Mouse (Mus musculus): ENCODE data around the gene Snx29.

Snx29 gene

DNA sequence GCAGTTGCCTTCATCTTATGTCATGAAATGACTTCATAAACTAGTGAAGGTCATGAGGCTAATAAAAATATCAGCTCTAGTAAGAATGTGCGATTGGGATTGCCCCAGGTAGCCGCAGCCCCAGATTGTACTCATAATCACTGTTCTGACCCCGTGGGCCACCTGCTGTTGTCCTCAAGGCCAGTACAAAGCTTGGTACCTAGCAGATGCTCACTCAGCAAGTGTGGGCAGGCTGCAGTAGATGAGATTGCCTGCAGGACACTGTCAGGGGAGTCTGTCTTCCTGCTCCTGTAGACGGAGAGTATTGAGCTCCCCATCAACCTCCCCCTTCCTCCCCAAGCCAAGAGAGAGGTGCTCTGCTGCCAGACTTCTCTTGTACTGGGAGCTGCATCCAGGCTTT is 382.7 kb downstream of the Snx29 start:
- in situ Hi-C loops (cut with MboI, MseI), result no loop called here

DNA sequence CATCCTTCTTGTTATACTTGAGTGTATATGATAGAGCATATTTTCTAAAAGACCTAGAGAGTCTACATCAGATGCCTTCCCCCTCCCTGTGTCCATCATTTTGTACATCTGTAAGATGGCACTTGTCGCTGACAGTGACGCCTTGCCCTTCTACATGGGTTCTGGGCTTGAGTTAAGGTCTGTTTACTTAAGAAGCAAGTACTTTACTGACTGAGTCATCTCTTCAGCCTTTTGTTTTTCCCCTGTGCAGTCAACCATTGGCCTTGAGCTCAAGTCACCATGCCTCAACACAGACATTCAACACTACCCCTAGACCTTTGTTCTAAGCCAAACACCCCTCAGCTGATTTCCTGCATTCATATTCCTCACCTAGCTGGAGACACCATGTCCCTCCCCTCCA is 385.4 kb downstream of the Snx29 start:
- in situ Hi-C loops (cut with MboI, MseI), result no loop called here

DNA sequence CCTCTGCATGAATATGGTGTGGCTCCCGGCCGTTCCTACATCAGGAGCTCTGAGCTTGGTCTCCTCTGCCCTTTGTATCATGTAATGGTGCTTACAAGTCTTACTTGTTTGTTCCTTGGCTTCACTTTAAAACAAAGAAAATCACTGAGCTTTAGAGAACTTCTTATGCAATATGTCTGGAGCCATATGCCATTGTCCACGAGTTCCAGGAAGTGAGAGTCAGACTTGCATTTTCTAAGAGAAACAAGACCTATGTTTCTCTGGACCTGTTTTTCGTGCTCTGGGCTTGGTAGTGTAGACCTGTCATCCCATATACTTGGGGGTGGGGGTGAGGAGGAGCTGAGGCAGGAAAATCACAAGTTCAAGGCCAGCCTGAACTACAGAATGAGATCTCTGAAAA is 386.7 kb downstream of the Snx29 start:
- in situ Hi-C loops (cut with MboI, MseI), result no loop called here

DNA sequence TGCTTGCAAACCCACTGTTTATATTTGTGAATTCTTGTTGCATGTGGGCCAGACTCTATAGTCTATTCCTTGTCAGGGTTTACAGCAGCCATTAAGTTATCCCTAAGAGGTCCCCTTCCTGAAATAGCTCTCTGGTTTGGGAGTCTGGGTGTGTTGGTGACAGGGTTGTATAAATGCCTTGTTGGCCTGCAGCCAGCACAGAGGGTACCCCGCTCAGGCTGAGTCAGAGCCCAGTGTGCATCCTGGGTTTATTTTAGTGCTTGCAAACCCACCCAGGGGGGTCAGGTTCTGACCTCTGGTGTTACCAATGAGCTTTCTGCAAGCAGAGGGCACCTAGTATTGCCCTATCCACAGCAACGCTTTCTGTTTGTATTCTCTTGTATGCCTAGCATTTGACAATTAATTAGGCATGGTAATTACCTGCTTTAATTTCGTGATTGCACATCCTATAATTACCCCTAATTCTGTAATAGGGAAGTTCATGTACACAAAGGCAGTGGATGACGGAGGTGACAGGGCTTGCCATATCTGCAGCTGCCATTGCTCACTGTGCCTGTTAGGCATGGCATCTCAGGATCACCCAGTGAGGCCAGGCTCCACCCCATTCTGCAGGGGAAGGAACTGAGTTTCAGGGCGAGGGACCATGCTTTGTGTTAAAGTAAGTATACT is 387.4 kb downstream of the Snx29 start:
- in situ Hi-C loops (cut with MboI, MseI), result no loop called here

DNA sequence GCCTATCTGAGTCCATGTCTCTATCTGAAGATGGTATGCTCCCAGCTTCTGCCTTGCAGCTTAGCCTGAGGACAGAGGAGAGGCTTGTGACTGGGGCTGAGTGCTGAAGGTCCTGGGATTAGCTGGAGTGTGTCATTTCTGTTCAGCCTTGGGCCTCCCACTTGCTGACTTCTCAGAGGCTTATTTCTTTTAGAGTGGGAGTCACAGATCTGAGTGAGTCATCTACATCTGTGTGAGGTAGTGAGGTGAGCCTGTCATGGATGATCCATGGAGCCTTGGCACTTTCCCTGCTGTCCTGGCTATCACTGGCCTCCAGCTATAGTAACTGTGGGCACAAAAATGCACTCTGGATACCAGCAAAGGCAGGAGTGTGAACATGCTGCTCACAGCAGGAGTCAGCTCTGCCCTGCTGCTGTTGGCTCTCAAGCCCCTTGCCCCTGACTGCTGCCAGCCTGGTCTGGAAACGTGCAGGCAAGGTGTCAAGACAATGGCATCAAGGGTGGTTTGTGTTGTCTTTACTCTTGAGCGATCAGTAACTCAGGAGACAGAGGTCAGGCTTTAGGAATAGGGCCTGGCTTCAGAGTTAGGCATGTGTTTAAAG is 390.7 kb downstream of the Snx29 start:
- in situ Hi-C loops (cut with MboI, MseI), result no loop called here

DNA sequence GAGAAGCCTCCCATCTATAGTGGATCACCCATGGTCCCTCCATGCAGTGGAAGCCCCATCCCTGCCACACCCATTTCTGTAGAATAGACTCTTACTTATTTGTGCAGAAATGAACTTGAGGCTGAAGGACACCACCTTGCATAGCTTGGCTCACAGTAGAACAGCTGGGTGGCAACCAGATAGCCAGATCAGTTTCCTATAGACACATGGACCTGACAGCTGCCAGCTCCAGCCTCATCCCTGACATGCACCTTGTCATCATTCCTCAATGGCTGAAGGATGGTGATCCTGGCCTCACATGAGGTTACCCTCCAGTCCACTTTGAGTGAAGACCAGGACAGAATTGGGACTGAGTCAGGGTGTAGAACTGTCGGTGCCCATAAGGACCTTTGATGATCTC is 394.2 kb downstream of the Snx29 start:
- in situ Hi-C loops (cut with MboI, MseI), result loop anchor here in 1 of 2 experiments (5.0 kb wide), 1 partner anchor 95 kb away; no protein-coding TSS in a partner anchor

DNA sequence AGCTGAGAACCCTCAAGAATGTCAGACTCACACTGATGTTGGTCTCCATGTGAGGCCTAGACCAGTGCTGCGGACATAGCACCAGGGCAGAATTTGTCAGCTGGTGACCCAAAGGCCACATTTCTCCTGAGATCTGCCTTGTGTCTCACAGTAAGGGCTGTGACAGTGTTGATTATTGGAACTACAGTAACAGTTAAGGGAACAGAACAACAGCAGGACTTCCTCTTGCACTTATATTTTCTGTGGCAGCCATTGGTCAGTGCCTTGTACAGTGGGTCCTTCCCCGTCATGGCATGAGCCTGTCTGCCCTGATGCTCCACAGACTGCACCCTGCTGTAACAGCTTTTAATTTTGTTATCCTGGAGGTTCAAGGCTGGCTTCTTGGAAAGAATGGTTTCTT is 403.2 kb downstream of the Snx29 start:
- in situ Hi-C loops (cut with MboI, MseI), result no loop called here

DNA sequence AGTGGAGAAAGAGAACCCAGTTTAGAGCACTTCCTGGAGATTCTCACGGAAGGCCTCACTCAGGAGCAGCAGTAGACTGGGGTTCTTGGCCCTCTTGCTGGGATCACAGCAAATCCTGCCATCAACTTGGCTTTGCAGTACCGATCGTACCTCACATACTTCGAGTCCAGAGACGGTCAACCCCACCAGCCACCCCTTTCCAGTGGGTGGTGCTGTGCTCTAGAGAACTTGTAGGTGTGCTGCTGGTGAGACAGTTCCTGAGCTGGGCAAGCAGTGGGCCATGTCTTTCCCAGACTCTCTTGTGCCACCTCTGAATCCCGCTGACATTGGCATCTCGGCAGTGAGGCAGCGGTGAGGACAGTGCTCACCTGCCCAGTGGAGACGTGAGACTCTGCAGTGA is 404.6 kb downstream of the Snx29 start:
- in situ Hi-C loops (cut with MboI, MseI), result no loop called here

DNA sequence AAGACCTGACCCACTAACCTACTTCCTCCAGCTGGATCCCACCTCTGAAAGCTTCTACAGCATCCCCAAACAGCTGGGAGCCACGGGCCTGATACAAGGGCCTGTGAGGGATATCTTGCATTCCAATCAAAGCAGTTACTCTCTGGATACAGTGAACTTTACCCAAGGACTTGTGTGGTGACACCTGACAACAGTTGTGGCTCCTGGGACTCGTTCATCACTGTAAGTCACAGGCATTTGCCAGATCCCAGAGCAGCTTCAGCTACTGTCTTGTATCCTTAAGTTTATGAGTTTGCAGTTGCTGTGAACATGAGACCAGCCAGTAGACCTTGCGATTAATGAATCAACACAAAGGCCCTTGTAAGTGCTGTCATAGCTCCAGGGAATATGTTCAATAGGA is 405.4 kb downstream of the Snx29 start:
- in situ Hi-C loops (cut with MboI, MseI), result no loop called here

DNA sequence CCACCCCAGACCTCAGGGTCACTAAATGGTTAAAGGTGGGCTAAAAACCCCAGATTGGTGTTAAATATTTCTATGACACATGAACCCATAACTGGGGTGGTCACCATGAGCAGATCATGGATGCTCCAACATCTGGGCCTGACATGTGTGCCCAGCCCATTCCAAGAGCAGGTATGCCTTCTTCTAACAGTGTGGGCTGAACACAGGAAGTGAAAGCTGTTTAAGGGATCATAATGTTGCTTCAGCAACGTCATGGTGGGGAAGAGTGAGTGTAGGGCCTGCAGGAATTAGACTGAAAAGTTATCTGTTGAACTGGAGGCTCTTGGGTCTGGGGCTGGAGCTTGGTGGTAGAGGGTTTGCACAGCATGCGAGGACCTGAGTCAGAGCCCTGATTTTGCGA is 405.9 kb downstream of the Snx29 start:
- in situ Hi-C loops (cut with MboI, MseI), result no loop called here

DNA sequence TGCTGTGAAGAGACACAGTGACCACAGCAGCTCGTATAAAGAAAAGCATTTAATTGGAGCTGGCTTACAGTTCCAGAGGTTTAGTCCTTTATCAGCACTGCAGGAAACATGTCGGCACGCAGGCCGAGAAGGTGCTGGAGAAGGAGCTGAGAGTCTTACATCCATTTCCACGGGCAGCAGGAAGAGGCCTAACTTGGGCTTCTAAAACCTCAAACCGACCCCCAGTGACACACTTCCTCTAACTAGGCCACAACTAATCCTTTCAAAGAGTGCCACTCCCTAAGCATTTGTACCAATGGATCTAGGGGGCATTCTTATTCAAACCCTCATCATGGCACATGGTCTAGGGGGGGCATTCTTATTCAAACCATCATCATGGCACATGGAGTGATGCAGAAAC is 406.4 kb downstream of the Snx29 start:
- in situ Hi-C loops (cut with MboI, MseI), result no loop called here

DNA sequence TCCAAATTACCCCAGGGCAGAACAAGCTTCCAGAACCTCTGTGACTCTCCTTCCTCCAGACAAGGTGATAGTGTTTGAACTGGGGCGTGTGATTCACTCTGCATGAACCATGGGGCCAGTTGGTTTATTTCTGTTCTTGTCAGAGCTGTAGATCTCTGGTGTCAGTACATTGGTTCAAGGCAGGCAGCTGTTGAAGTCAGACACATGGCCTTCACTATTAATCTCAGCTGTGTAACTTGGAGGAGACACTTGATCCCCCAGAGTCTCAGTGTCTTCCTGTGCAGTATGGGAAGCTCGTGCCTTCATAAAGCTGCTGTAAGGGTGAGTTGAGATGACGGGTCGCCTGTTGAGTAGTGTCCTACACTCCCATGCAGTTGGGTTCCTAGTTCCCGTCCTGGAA is 407.1 kb downstream of the Snx29 start:
- in situ Hi-C loops (cut with MboI, MseI), result loop anchor here in 1 of 2 experiments (10.0 kb wide), 1 partner anchor 1365 kb away; no protein-coding TSS in a partner anchor

DNA sequence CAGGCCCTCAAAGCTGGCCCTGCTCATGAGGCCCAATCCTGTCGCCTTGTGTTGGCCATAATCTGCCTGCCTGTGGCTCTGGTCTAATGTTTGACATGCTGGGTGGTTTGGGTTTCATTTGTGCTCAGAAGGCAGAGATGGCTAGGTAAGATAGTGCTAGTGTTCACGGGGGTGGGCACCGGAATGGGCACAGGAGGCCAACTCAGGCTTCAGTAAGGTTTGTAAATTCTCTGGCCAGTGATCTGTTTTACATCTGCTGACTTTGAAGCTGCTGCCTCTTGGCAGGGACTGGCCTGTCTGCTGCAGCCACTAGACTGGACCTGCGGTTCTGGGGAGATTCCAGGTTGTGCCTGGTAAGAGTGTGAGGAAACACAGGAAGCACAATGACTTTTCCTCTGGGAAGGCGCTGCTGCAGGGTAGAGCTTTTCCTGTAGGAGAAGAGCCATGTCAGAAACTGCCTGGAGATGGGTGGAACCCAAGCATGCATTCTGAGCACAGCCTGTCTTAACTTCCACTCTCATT is 408.4 kb downstream of the Snx29 start:
- in situ Hi-C loops (cut with MboI, MseI), result loop anchor here in 1 of 2 experiments (10.0 kb wide), 1 partner anchor 1366 kb away; no protein-coding TSS in a partner anchor

DNA sequence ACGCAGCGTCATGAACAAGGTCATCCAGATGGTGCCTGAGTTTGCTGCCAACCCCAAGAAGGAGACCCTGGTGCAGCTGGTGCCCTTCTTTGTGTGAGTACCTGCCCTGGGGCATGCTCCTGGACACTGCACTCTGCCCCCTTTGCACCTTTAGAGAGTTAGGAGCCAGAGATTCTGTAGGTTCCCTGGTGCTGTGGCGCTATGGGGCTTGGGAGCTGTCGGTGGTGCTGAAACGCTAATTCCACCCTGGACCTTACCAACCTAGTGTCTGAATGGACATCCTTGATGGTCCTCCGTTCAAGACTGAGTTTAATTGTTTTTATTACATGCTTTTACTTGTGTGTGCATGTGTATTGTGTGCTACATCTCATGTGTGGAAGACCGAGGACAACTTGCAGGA is 415.6 kb downstream of the Snx29 start:
- in situ Hi-C loops (cut with MboI, MseI), result loop anchor here in 1 of 2 experiments (10.0 kb wide), 1 partner anchor 1374 kb away; no protein-coding TSS in a partner anchor

DNA sequence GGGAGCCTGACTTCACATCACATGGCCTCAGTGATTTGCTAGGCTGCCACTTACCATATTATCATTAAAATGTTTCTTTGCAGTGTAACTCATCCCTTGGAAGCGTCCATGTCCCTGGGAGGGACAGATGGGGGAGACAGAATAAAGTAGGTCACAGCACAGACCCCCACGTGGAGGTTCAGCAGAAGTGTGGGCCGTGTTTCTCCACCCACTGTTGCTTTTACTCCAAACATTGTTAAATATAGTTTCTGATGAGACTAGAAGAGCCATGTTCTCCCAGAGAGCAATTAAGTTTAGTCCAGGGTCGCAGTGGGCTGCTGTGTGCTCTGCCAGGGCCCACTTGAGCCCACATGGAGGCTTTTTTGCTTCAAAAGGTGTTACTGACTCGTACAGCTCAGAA is 419.2 kb downstream of the Snx29 start:
- in situ Hi-C loops (cut with MboI, MseI), result loop anchor here in 1 of 2 experiments (5.0 kb wide), 1 partner anchor 1505 kb away; no protein-coding TSS in a partner anchor

DNA sequence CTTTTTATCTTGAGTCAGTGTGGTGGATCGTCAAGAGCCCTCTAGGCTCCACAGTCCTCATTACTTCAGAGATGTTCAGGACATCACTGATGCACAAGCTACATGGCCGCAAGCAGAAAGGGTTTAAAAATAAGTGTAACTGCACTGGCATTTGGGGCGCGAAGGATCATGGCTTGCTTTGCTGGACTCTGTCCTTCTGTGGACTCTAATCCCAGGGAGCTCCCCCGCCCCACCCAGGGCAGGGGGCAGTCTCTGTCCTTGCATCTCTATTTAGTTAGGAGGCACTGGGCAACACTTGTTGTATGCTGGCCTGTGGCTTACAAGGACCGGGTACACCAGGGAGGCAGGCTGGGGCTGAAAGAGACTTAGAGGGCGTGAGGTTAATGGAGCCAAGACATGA is 419.6 kb downstream of the Snx29 start:
- in situ Hi-C loops (cut with MboI, MseI), result loop anchor here in 1 of 2 experiments (5.0 kb wide), 1 partner anchor 1505 kb away; no protein-coding TSS in a partner anchor

DNA sequence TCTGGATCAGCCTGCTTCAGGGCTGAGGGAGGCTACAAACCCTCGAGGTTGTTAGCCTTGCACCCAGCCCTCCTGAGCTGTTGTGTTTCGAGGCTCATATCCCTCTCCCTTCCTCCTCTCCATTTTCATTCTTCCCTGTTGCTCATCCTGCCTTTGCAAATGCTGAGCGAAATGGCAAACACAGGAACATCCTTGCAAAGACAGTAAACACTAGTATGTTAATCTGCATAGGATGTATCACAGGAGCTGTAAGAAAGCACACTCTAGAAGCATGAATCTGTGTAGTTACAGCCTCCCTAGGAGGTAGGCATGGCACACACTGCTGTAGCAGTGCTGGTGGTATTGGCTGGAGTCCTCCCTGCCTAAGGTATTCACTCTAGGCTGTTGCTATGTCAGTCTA is 420.3 kb downstream of the Snx29 start:
- in situ Hi-C loops (cut with MboI, MseI), result loop anchor here in 1 of 2 experiments (5.0 kb wide), 1 partner anchor 1504 kb away; no protein-coding TSS in a partner anchor

DNA sequence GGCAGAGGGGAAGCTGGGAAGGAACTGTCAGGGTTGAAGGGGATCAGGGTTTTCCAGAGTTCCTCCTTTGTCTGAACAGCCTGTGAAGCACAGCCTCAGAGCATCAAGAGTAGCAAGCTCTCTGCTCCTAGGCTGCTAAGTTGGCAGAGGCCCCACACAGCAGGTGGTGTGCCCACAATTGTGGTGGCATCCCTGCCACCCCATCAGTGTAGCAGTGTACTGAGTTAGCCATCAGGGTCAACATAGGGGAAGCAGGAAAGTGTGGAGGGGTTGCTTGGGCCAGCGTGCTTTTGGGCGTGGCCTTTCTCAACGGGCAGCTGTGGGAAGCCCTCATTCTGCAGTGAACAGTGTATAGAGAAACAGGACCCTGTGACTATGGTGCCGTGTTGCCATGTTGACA is 421.0 kb downstream of the Snx29 start:
- in situ Hi-C loops (cut with MboI, MseI), result loop anchor here in 1 of 2 experiments (5.0 kb wide), 1 partner anchor 1504 kb away; no protein-coding TSS in a partner anchor

DNA sequence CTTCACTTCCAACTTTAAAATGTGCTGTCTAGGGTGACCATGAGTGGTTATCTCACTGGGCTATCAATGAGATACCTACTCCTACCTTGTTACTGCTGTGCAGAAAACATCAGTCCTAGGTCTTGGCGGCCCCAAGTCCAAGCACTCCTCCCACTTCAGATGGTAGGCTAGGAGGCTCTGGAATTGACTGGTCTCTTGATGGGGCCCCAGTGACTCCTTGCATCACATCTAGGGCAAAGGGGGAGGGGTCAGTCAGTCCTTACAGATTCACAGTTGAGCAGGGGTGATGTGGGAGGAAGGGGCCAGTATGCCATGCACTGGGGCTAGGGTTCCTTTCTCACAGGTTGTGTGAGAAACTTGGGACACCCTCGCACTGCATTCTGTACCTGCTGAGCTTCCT is 423.3 kb downstream of the Snx29 start:
- in situ Hi-C loops (cut with MboI, MseI), result no loop called here

DNA sequence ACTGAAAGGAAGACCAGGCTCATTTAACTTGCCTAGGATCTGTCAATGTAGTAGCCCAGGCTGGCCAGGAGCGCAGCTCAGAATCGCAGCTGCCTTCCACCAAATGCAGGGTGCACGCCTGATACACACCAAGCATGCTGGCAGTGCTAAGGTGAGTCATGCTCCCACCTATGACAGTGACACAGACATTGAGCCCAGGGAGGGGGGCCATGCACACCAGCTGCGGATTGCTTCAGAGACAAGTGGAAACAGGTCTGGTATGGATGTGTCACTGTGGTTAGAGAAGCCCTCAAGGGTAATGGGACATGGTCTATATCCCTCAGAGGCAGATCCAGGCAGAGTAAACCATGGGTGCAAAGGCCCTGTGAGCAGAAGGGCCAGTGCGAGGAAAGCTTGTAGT is 425.2 kb downstream of the Snx29 start:
- in situ Hi-C loops (cut with MboI, MseI), result no loop called here

DNA sequence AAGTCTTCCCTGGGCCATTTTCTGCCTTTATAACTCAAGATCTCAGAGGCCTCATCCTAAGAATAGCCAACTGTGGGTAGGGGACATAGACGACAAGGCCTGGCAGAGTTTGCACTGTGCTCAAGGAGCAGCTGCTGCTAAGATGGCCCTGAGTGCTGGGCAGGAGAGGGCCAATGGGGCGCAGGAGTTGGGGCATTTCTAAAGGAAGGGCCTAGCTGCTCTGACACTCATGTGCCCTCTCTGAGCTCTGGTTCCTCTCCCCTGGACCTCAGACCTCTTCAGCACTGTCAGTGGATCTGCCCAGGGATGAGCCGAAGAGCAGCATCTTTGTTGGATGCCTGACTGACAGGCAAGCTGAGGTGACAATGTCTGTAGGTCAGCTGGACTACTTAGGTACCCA is 426.4 kb downstream of the Snx29 start:
- in situ Hi-C loops (cut with MboI, MseI), result no loop called here

DNA sequence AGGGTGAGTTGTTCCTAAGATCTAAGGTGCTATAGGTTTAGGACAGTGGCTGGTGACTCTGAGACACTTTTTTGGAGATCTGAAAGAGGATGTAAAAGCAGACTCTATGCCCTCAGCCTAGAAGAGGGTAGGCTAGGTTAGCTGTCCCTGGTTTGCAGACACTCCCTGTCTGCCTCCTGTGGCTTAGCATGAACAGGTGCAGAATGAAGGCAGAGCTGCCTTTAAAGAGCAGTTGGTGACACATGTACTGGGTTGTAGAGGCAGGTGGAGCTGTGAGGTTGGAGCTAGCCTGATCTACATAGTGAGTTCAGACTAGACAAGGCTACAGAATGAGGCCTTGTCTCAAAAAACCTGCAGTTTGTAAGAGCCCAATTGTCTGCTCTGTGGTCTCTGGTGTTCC is 427.9 kb downstream of the Snx29 start:
- in situ Hi-C loops (cut with MboI, MseI), result no loop called here

DNA sequence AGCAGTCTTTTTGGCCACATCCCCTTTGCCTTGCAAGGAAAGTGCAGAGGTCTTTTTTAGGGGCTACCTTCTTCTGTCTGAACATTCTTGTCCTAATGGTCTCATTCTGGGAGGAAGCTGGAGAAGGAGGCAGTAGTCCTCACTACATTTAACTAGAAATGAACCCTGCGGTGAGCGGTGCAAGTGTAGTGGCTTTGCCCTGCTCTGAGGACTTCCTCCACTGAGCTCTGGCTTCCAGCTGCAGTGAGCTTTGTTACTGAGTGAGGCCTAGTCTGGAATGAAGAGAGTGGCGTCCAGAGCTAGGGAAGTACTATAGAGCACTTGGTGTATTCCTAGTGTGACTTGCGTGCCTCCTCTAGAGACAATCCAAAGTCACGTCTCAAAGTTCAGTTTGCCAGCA is 429.8 kb downstream of the Snx29 start:
- in situ Hi-C loops (cut with MboI, MseI), result no loop called here

Measured in T-helper 17 cell (primary cell).